ENCODE assay signal across 26 mouse cellular contexts in the genomic region with DNA sequence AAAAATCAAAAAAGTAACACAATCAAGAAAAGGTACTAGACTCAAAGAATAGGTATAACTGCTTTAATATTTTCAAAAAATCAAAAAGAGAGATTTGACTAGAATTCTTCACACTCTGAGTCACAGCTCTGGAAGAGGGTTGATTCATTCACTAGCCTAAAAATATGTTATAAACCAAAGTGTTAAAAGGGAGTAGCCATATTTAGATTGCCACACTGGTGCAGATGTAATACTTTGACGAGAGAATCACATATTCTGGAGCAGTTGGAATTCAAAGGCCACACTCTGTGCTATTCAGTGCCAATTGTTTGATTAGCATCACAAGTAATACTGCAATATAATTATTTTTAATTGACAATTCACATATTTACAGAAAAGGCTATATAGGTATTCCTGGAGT.
DNase-seq lines count a peak whose midpoint lies in the region; ATAC-seq and TF ChIP-seq lines count a peak whose summit lies in the region.
"Had no signal": no experiment of that assay in that cellular context is flagged by ENCODE, and none has a peak within 500 bp of the region (broad histone marks: within the 10 kb centered on the region; RNA-seq: fewer than 3 reads in every experiment).

No protein-coding gene starts in this region.

- no peak for TF ChIP-seq CTCF in left cerebral cortex, adult 2 months (IDR thresholded peaks at IDR 0.05)

- intact Hi-C loops in left cerebral cortex, adult 2 months (cut with DNase I) = loop anchor here (5.0 kb wide), 1 partner anchor 156 kb away; no protein-coding TSS in a partner anchor
- intact Hi-C loops in left cerebral cortex, postnatal 4 days (cut with DNase I) = no loop called here

- H3K27ac ChIP-seq in left cerebral cortex, adult 2 months = peak overlapping the region; percentile 45; the same call in 1 of the 2 replicates
- H3K27ac ChIP-seq: embryonic facial prominence, embryonic 13.5 days; embryonic facial prominence, embryonic 15.5 days; forebrain, embryonic 10.5 days; forebrain, embryonic 13.5 days; forebrain, embryonic 15.5 days had no signal

- no peak for DNase-seq in frontal cortex, postnatal 10 days (ENCODE audit: low spot score in 2 of 2)
- DNase-seq in left cerebral cortex, adult 2 months (ENCODE audit: extremely low spot score in 1 of 2, low spot score in 2 of 2) = no peak
- DNase-seq in left cerebral cortex, postnatal 4 days = no peak
- DNase-seq in brain, adult 2 months (ENCODE audit: low read depth, low spot score) = peak; percentile 64
- DNase-seq in telencephalon, adult 2 months (ENCODE audit: low read depth, low spot score) = peak; percentile 45
- no peak for DNase-seq in B cell, adult 2 months
- DNase-seq: adrenal gland, adult 8-10 months; adrenal gland, postnatal 14 days; adrenal gland, postnatal 36 days; cerebellum, adult 11 months; cerebellum, adult 18-20 months; cerebellum, adult 8-10 months; cerebellum, adult 9-11 months; cerebellum, postnatal 14 days; cerebellum, postnatal 36 days; embryo, embryonic 11 days had no signal

- H3K4me3 ChIP-seq in left cerebral cortex, adult 2 months = no peak overlapping the region
- H3K4me3 ChIP-seq: embryonic facial prominence, embryonic 13.5 days; embryonic facial prominence, embryonic 15.5 days; erythroblast, embryonic 14.5 days; forebrain, embryonic 10.5 days; forebrain, embryonic 13.5 days; forebrain, embryonic 15.5 days had no signal

- ATAC-seq in frontal cortex, adult (ENCODE audit: low TSS enrichment) = peak; percentile 91
- ATAC-seq: activated CD4-positive, CD25-positive, alpha-beta regulatory T cell, adult 4 months; CD4-positive, CD25-positive, alpha-beta regulatory T cell, adult 4 months; forebrain, embryonic 13.5 days; forebrain, embryonic 15.5 days; Patski had no signal

Comparison
In these comparisons a context has a peak if more than half of its experiments do, and no peak if none do; other contexts are left out.
1. DNase-seq: peak in brain, adult 2 months (single experiment) and telencephalon, adult 2 months (single experiment); none in frontal cortex, postnatal 10 days (0 of 2), left cerebral cortex, adult 2 months (0 of 2), left cerebral cortex, postnatal 4 days (single experiment) and B cell, adult 2 months (0 of 2).